Comparison of ENCODE assay signal across 24 mouse cellular contexts in the genomic region with DNA sequence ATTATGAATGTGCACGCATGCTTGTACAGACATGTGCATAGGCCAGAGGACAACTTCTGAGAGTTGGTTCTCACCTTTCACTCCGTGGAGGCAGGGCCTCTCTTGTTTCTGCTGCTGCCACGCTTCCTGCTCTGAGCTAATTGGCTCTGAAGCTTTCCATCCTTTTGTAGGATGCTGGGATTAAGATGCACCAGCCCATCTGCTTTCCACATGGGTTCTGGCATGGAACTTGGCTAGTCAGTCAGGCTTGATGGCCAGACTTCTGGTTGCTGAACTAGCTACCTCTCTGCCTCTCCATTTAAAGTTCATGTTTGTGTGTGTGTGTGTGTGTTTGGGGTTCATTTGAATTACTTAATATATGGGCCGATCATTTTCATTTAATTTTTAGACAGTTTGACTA. TPM values are rescaled to one million over a fixed set of nuclear protein-coding genes. Genes with fewer than 3 reads are reported as not detected.
DNase-seq lines count a peak whose midpoint lies in the region; ATAC-seq and TF ChIP-seq lines count a peak whose summit lies in the region.
"Had no signal": no experiment of that assay in that cellular context is flagged by ENCODE, and none has a peak within 500 bp of the region (broad histone marks: within the 10 kb centered on the region; RNA-seq: fewer than 3 reads in every experiment).

No protein-coding gene starts in this region.

- DNase-seq in cerebellum, postnatal 14 days: peak; percentile 64 to 74
- DNase-seq in cerebellum, postnatal 36 days: no peak
- peak; percentile 24 for DNase-seq in heart, adult 11 months
- DNase-seq in heart, adult 2 months: no peak
- peak; percentile 10 for DNase-seq in brain, adult 2 months (ENCODE audit: low read depth, low spot score)
- DNase-seq in embryonic facial prominence, embryonic 11.5 days (ENCODE audit: low spot score): peak; percentile 52
- no peak for DNase-seq in liver, postnatal 0 days
- no peak for DNase-seq in right cerebral cortex, adult 2 months (ENCODE audit: low spot score in 2 of 2)
- DNase-seq: adrenal gland, adult 8-10 months; cerebellum, adult 2 months; gastrocnemius, postnatal 10 days; heart, postnatal 36 days; kidney, adult 9 months; kidney, postnatal 14 days; layer of hippocampus, adult 9-11 months; right cerebral cortex, postnatal 14 days had no signal

- no peak overlapping the region for H3K27ac ChIP-seq in heart, adult 2 months
- H3K27ac ChIP-seq in embryonic facial prominence, embryonic 11.5 days (replicated peaks; ENCODE audit: low read depth, low read length): no peak overlapping the region
- H3K27ac ChIP-seq in liver, postnatal 0 days (ENCODE audit: low read depth): no peak overlapping the region
- H3K27ac ChIP-seq: hindbrain, embryonic 13.5 days; limb, embryonic 12.5 days; liver, embryonic 15.5 days; lung, embryonic 15.5 days; midbrain, embryonic 10.5 days had no signal

- H3K36me3 ChIP-seq in heart, adult 2 months (ENCODE audit: control insufficient read depth, insufficient read depth, low read length): no peaks in the 10 kb centered on the region
- H3K36me3 ChIP-seq in embryonic facial prominence, embryonic 11.5 days (replicated peaks; ENCODE audit: control insufficient read depth, insufficient read depth, low read depth, low read length): no peaks in the 10 kb centered on the region
- H3K36me3 ChIP-seq in liver, postnatal 0 days (replicated peaks; ENCODE audit: insufficient read depth, low read length): no peaks in the 10 kb centered on the region
- H3K36me3 ChIP-seq: G1E; hindbrain, embryonic 13.5 days; limb, embryonic 12.5 days; liver, embryonic 15.5 days; lung, embryonic 15.5 days; midbrain, embryonic 10.5 days had no signal

- no peak for TF ChIP-seq POLR2A in heart, adult 2 months (IDR thresholded peaks at IDR 0.05; ENCODE audit: insufficient read depth, low read depth, low read length)

- TF ChIP-seq EP300 in heart, adult 2 months (IDR thresholded peaks at IDR 0.05; ENCODE audit: insufficient read depth, low read depth, low read length): no peak
- TF ChIP-seq EP300 in liver, postnatal 0 days (IDR thresholded peaks at IDR 0.05; ENCODE audit: low read depth): no peak

- 69% methylated on average over 4 of the region's 4 CpGs for WGBS in heart, adult 2 months
- 45% methylated on average over 4 of the region's 4 CpGs for WGBS in embryonic facial prominence, embryonic 11.5 days
- WGBS in liver, postnatal 0 days (ENCODE audit: insufficient replicate concordance): 68% methylated on average over 4 of the region's 4 CpGs

- TF ChIP-seq CTCF in heart, adult 2 months (IDR thresholded peaks at IDR 0.05): no peak
- TF ChIP-seq CTCF in liver, postnatal 0 days (IDR thresholded peaks at IDR 0.05; ENCODE audit: low read depth): no peak

- no peaks in the 10 kb centered on the region for H3K79me2 ChIP-seq in heart, adult 2 months (replicated peaks; ENCODE audit: control insufficient read depth, insufficient read depth, low read length)

- H3K9me3 ChIP-seq in embryonic facial prominence, embryonic 11.5 days (replicated peaks; ENCODE audit: control insufficient read depth, low read length): no peaks in the 10 kb centered on the region
- no peaks in the 10 kb centered on the region for H3K9me3 ChIP-seq in liver, postnatal 0 days (ENCODE audit: low read length)
- H3K9me3 ChIP-seq: G1E; hindbrain, embryonic 13.5 days; limb, embryonic 12.5 days; liver, embryonic 15.5 days; lung, embryonic 15.5 days; midbrain, embryonic 10.5 days had no signal

- no peak overlapping the region for H3K4me2 ChIP-seq in embryonic facial prominence, embryonic 11.5 days (ENCODE audit: low read depth, low read length)
- H3K4me2 ChIP-seq in liver, postnatal 0 days (ENCODE audit: low read depth, low read length): no peak overlapping the region
- H3K4me2 ChIP-seq: heart, embryonic 11.5 days; hindbrain, embryonic 13.5 days; limb, embryonic 12.5 days; liver, embryonic 15.5 days; lung, embryonic 15.5 days had no signal

- no peaks in the 10 kb centered on the region for H3K27me3 ChIP-seq in heart, adult 2 months (ENCODE audit: control insufficient read depth, insufficient read depth, low read length)
- H3K27me3 ChIP-seq in embryonic facial prominence, embryonic 11.5 days (ENCODE audit: control insufficient read depth, insufficient read depth, low read length): no peaks in the 10 kb centered on the region
- H3K27me3 ChIP-seq in liver, postnatal 0 days (ENCODE audit: insufficient read depth, low read length): no peaks in the 10 kb centered on the region
- H3K27me3 ChIP-seq: hindbrain, embryonic 13.5 days; limb, embryonic 12.5 days; liver, embryonic 15.5 days; lung, embryonic 15.5 days had no signal

- H3K4me1 ChIP-seq in heart, adult 2 months (ENCODE audit: control insufficient read depth, insufficient read depth, low read length): no peaks in the 10 kb centered on the region
- no peaks in the 10 kb centered on the region for H3K4me1 ChIP-seq in embryonic facial prominence, embryonic 11.5 days (ENCODE audit: control insufficient read depth, insufficient read depth, low read length)
- no peaks in the 10 kb centered on the region for H3K4me1 ChIP-seq in liver, postnatal 0 days (ENCODE audit: insufficient read depth)
- H3K4me1 ChIP-seq: hindbrain, embryonic 13.5 days; limb, embryonic 12.5 days; liver, embryonic 15.5 days; lung, embryonic 15.5 days had no signal

- no peak overlapping the region for H3K9ac ChIP-seq in heart, adult 2 months (ENCODE audit: low read depth, low read length)
- H3K9ac ChIP-seq in embryonic facial prominence, embryonic 11.5 days (replicated peaks; ENCODE audit: low read length): no peak overlapping the region
- H3K9ac ChIP-seq in liver, postnatal 0 days (replicated peaks): no peak overlapping the region
- H3K9ac ChIP-seq: hindbrain, embryonic 13.5 days; limb, embryonic 12.5 days; liver, embryonic 15.5 days; lung, embryonic 15.5 days had no signal

- intact Hi-C loops in heart, adult 2 months (cut with DNase I): no loop called here

- H3K4me3 ChIP-seq in heart, adult 2 months: no peak overlapping the region
- H3K4me3 ChIP-seq in embryonic facial prominence, embryonic 11.5 days (ENCODE audit: low read depth, low read length): no peak overlapping the region
- no peak overlapping the region for H3K4me3 ChIP-seq in liver, postnatal 0 days (ENCODE audit: low read depth, low read length)
- H3K4me3 ChIP-seq: hindbrain, embryonic 13.5 days; limb, embryonic 12.5 days; liver, embryonic 15.5 days; lung, embryonic 15.5 days; midbrain, embryonic 10.5 days had no signal

- no peak for ATAC-seq in embryonic facial prominence, embryonic 11.5 days (replicated peaks; ENCODE audit: insufficient number of reproducible peaks, low FRiP score, low TSS enrichment, low read depth)
- ATAC-seq in liver, postnatal 0 days: no peak
- ATAC-seq: intestine, postnatal 0 days had no signal

RNA-seq across cellular contexts. Expression of a gene that starts 41.5 kb away (rescaled TPM):
- total RNA-seq in heart, adult 2 months (2021): 100 to 1,000 TPM; 663 to 774 TPM
- 732 and 838 TPM in 2 replicates for polyA plus RNA-seq in heart, adult 2 months (2012; rRNA removed)
- 79.8 and 95.8 TPM in 2 replicates for polyA plus RNA-seq in embryonic facial prominence, embryonic 11.5 days (2014; fragmentation: Nextera tagmentation; extraction: Ambion mirVana)
- 299 and 308 TPM in 2 replicates for polyA plus RNA-seq in liver, postnatal 0 days (2015; fragmentation: Nextera tagmentation; extraction: Ambion mirVana)

Comparison
In these comparisons a context has a peak if more than half of its experiments do, and no peak if none do; other contexts are left out.
1. DNase-seq: peak in cerebellum, postnatal 14 days (2 of 2), heart, adult 11 months (single experiment), brain, adult 2 months (single experiment) and embryonic facial prominence, embryonic 11.5 days (single experiment); none in cerebellum, postnatal 36 days (0 of 2), heart, adult 2 months (0 of 2), liver, postnatal 0 days (single experiment) and right cerebral cortex, adult 2 months (0 of 2).